Mouse (Mus musculus): ENCODE results near the gene Rtraf.

- no peak for TF ChIP-seq POLR2A (IDR thresholded peaks at IDR 0.05; ENCODE audit: low read depth, low read length)
- no peak for TF ChIP-seq CTCF (IDR thresholded peaks at IDR 0.05; ENCODE audit: extremely low read depth, insufficient read depth, insufficient read length, insufficient replicate concordance)
These were observed 1.9 kb downstream of the Rtraf start for GRCm38 (mm10) chr14:19821686-19822085.

Measured in spleen, adult 2 months (tissue).